Mouse (Mus musculus) left cerebral cortex, postnatal 4 days (tissue): ENCODE data around the gene H2-Q1. TPM values are rescaled to one million over a fixed set of nuclear protein-coding genes. Genes with fewer than 3 reads are reported as not detected.
"Not testable (repeated sequence)": the region's sequence is repeated elsewhere in the genome, so short reads cannot be mapped to it uniquely, and the experiment has no call there.

Source experiments
- DNase-seq: peaks from one replicate; pipeline ENCODE4 v3.0.0-alpha.2; 2022
- intact Hi-C: fragments of 180-260 bp; cut with DNase I; formaldehyde crosslinking; loops from one replicate; pipeline ENCODE4 v1.15.1; 2025
- total RNA-seq, 2 experiments: library from RNA; stranded (reverse); gene quantifications; 2 replicates each; pipeline ENCODE4 v1.2.3; 2021

Gene H2-Q1
- total RNA-seq: under 1 TPM; 0.28 to 0.32 TPM

- intact Hi-C loops: no loop called here
- no peak for DNase-seq
Observed at GRCm38 (mm10) chr17:35320327-35321081, at the start of gene H2-Q1. Gene H2-Q1 (plus strand): TSS chr17:35320405.

- intact Hi-C loops: loop anchor here (5.0 kb wide), 1 partner anchor 1300 kb away; no protein-coding TSS in a partner anchor
- no peak for DNase-seq
Observed at GRCm38 (mm10) chr17:35272249-35272648, 48.0 kb upstream of the H2-Q1 start.

GRCm38 (mm10) chr17:35274770-35275169 is 45.4 kb upstream of the H2-Q1 start:
- peak; percentile 91 for DNase-seq
- intact Hi-C loops: loop anchor here (5.0 kb wide), 1 partner anchor 1302 kb away; no protein-coding TSS in a partner anchor

- no peak for DNase-seq
- intact Hi-C loops: no loop called here
Observed at GRCm38 (mm10) chr17:35276304-35276864, 43.8 kb upstream of the H2-Q1 start.

- intact Hi-C loops: loop anchor here (2.0 kb wide), 1 partner anchor 1317 kb away; no protein-coding TSS in a partner anchor
- DNase-seq: no peak
Observed at GRCm38 (mm10) chr17:35278049-35278448, 42.2 kb upstream of the H2-Q1 start.

- no peak for DNase-seq
- intact Hi-C loops: loop anchor here (2.0 kb wide), 1 partner anchor 1318 kb away; no protein-coding TSS in a partner anchor
Observed at GRCm38 (mm10) chr17:35278957-35279688, 41.1 kb upstream of the H2-Q1 start.

- no peak for DNase-seq
Observed at GRCm38 (mm10) chr17:35280276-35280675, 39.9 kb upstream of the H2-Q1 start.

GRCm38 (mm10) chr17:35285431-35285830 is 34.8 kb upstream of the H2-Q1 start:
- DNase-seq: no peak
- intact Hi-C loops: no loop called here

More at GRCm38 (mm10) chr17:35280276-35280675, 39.9 kb upstream of the H2-Q1 start:
- intact Hi-C loops: no loop called here

- intact Hi-C loops: not testable (repeated sequence)
- peak; percentile 65 for DNase-seq
Observed at GRCm38 (mm10) chr17:35295796-35296195, 24.4 kb upstream of the H2-Q1 start.

- intact Hi-C loops, DNase-seq: not testable (repeated sequence)
Observed at GRCm38 (mm10) chr17:35300261-35300945, 19.8 kb upstream of the H2-Q1 start.

- intact Hi-C loops: no loop called here
- peak; percentile 92 for DNase-seq
Observed at GRCm38 (mm10) chr17:35301645-35302258, 18.5 kb upstream of the H2-Q1 start.

GRCm38 (mm10) chr17:35303271-35303670 is 16.9 kb upstream of the H2-Q1 start:
- no peak for DNase-seq
- intact Hi-C loops: no loop called here

GRCm38 (mm10) chr17:35303756-35304350 is 16.4 kb upstream of the H2-Q1 start:
- intact Hi-C loops: no loop called here

GRCm38 (mm10) chr17:35304478-35304877 is 15.7 kb upstream of the H2-Q1 start:
- no peak for DNase-seq
- intact Hi-C loops: no loop called here

More at GRCm38 (mm10) chr17:35303756-35304350, 16.4 kb upstream of the H2-Q1 start:
- no peak for DNase-seq

GRCm38 (mm10) chr17:35304921-35305320 is 15.3 kb upstream of the H2-Q1 start:
- intact Hi-C loops, DNase-seq: not testable (repeated sequence)

- intact Hi-C loops: loop anchor here (1.0 kb wide), 1 partner anchor 41 kb away; no protein-coding TSS in a partner anchor
Observed at GRCm38 (mm10) chr17:35318671-35319070, 1.5 kb upstream of the H2-Q1 start.

GRCm38 (mm10) chr17:35325124-35325523 is 4.9 kb downstream of the H2-Q1 start:
- DNase-seq, intact Hi-C loops: not testable (repeated sequence)

More at GRCm38 (mm10) chr17:35318671-35319070, 1.5 kb upstream of the H2-Q1 start:
- DNase-seq: no peak

GRCm38 (mm10) chr17:35326000-35326399 is 5.8 kb downstream of the H2-Q1 start:
- DNase-seq, intact Hi-C loops: not testable (repeated sequence)

GRCm38 (mm10) chr17:35329714-35330113 is 9.5 kb downstream of the H2-Q1 start:
- intact Hi-C loops, DNase-seq: not testable (repeated sequence)
